Mouse (Mus musculus) cerebellum, adult 2 months (tissue): ENCODE data around the gene Pigp. TPM values are rescaled to one million over a fixed set of nuclear protein-coding genes. Genes with fewer than 3 reads are reported as not detected.

ENCODE experiments used
- DNase-seq, 2 experiments: peaks; one replicate each; pipeline ENCODE4 v3.0.0; 2021
- H3K27ac ChIP-seq: fragments of 200-500 bp; 2 replicates; pipeline ENCODE4 v1.5.1; 2012; ENCODE audit warnings: low read length, control low read depth, inconsistent platforms; ENCODE audit not compliant: insufficient read depth
- H3K27me3 ChIP-seq: fragments of 200-500 bp; 2 replicates; pipeline ENCODE4 v1.6.1; 2012; ENCODE audit warnings: inconsistent platforms, mild to moderate bottlenecking, low read length, moderate library complexity; ENCODE audit not compliant: control insufficient read depth, insufficient read depth
- H3K4me1 ChIP-seq: fragments of 200-500 bp; 2 replicates; pipeline ENCODE4 v1.6.1; 2011; ENCODE audit warnings: low read length; ENCODE audit not compliant: control insufficient read depth, insufficient read depth
- H3K4me3 ChIP-seq: fragments of 200-500 bp; replicated peaks from 2 replicates; pipeline ENCODE3; 2011; ENCODE audit warnings: mild to moderate bottlenecking, low read depth, low read length, control low read depth; ENCODE audit not compliant: insufficient read depth
- CTCF ChIP-seq: fragments of 200-500 bp; IDR thresholded peaks from 2 replicates; pipeline ENCODE4 v1.5.1; 2011; ENCODE audit warnings: low read depth, mild to moderate bottlenecking, control low read depth, low read length, moderate library complexity, borderline replicate concordance; ENCODE audit not compliant: insufficient read depth
- POLR2A ChIP-seq: fragments of 200-500 bp; IDR thresholded peaks from 2 replicates; pipeline ENCODE4 v1.6.1; 2011; ENCODE audit warnings: low read length, control low read depth, borderline replicate concordance; ENCODE audit not compliant: insufficient read depth
- WGBS: fragments of 180-500 bp; shearing (Covaris S2); methylation state at CpG from one replicate; pipeline ENCODE4 v1.1.7; 2018; 5-methylcytosine and 5-hydroxymethylcytosine counted together
- polyA plus RNA-seq: library from polyadenylated mRNA; depleted of rRNA; stranded (reverse); fragments of >200 nt; gene quantifications from 2 replicates; pipeline ENCODE4 v1.2.3, GENCODE M21; 2012

The Pigp gene
- polyA plus RNA-seq, 1 experiment: 73.6 TPM

DNA sequence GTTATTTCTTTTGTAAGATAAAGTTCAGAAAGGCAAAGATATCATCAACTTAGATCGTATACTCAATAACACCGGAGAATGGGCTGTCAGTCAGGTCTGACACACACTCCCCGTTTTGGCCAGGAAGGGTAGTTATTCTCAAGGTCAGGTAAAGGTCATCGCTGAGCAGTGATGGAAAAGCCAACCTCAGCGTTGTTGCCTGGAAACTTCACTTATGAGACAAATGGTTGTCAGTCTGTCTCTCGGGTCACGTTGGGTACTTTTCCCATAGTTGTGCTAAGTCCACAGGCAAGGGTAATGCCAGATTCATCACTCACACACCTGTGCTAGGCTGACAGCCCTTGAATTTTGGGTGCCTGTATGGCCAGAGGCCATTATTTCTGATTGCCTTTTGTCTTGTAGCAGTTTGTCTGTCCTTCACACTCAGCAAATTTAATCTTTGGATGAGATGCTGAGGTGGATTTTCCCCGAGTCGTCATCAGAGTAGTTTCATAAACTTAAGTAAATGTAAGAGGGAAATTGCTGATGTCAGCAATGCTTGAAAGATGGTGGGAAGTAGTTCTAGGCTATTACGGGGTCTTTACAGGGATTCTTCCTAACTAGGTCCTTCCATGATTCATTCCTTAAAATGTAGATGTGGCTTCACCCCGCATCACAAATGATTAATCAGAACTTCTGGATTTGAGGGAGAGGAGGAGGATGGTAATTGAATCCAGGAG is 14.7 kb downstream of the Pigp start:
- TF ChIP-seq CTCF (no peak), POLR2A (no peak)
- DNase-seq: no peak
- no peaks in the 10 kb centered on the region for H3K27me3 ChIP-seq

DNA sequence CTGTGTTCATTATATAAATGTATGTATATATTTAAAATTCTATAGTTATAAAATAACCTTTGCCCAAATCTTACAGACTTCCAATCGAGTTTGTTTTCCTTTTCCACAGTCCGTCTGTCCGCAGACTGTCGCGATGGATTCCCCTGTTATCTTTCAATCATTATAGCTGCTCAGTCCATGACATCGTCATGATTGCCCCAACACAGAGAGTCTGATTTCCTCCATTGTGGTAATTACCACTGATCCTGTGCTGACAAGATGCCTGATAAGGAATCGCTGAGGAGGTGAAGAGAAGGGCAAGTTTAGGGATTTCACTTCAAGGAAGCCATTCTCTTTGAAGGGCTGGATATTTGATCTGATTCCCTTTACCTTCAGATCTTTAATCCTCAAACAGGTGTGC is 15.6 kb downstream of the Pigp start:
- Histone ChIP-seq H3K27me3 (no peaks in the 10 kb centered on the region), H3K4me1 (no peaks in the 10 kb centered on the region), H3K4me3 (no peak overlapping the region), H3K27ac (no peak overlapping the region)
- TF ChIP-seq POLR2A (no peak), CTCF (no peak)
- WGBS: 82% methylated on average over 7 of the region's 7 CpGs
- DNase-seq: no peak

More for the DNA sequence above, 14.7 kb downstream of the Pigp start:
- Histone ChIP-seq H3K27ac (no peak overlapping the region), H3K4me3 (no peak overlapping the region), H3K4me1 (peaks cover 2% of the 10 kb centered on the region; the same call in 1 of the 2 replicates)
- 85% methylated on average over 11 of the region's 11 CpGs for WGBS

DNA sequence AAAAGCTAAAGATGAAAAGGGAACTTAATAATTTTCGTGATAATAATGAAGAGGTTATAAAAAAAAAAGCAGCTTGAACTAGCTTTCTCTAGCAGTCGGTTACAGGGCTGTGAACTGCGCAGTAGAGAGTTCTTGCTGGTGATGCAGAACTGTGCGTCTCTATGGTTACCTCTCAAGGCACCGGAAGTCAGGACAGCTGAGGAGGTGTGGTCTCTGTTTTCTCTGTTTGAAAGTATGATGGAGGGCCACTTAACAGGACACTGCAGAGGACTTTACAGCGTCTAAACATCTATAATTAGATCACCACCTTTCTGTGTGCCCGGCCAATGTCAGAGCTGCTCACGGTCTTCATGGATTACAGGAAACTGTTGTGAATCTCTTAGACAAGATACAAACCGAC is 17.2 kb downstream of the Pigp start:
- H3K27me3 ChIP-seq: no peaks in the 10 kb centered on the region
- no peak for TF ChIP-seq CTCF
- no peak for TF ChIP-seq POLR2A
- 62% methylated on average over 9 of the region's 9 CpGs for WGBS
- H3K27ac ChIP-seq: no peak overlapping the region
- no peak overlapping the region for H3K4me3 ChIP-seq
- no peaks in the 10 kb centered on the region for H3K4me1 ChIP-seq
- no peak for DNase-seq

GRCm38 (mm10) chr16:94350287-94350677 is 21.4 kb downstream of the Pigp start:
- H3K27me3 ChIP-seq: no peaks in the 10 kb centered on the region
- H3K4me1 ChIP-seq: no peaks in the 10 kb centered on the region
- TF ChIP-seq CTCF (no peak), POLR2A (no peak)
- H3K4me3 ChIP-seq: no peak overlapping the region
- WGBS: 51% methylated on average over 10 of the region's 10 CpGs
- no peak for DNase-seq
- H3K27ac ChIP-seq: no peak overlapping the region

GRCm38 (mm10) chr16:94349588-94350286 is 21.9 kb downstream of the Pigp start:
- Histone ChIP-seq H3K4me1 (no peaks in the 10 kb centered on the region), H3K27ac (no peak overlapping the region), H3K4me3 (no peak overlapping the region), H3K27me3 (no peaks in the 10 kb centered on the region)
- 32% methylated on average over 11 of the region's 11 CpGs for WGBS
- no peak for DNase-seq
- TF ChIP-seq POLR2A: no peak
- TF ChIP-seq CTCF: no peak

DNA sequence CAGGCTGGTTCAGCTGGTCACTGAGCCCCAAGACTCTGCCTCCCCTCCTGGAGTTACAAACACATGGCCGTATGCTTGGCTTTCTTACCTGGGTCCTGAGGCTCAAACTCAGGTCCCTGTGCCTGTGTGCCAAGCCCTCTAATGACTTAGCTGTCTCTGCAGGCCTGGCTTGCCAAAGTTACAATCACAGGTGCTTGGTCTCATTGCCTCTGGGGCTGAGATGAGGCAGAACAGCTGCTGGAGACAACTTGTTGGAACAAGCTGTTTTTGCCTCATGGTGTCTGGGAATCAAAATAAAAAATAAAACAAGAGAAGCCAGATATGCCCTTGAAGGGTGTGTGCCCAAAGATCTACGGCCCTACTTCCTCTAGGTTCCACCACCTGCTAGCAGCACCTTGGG is 22.9 kb downstream of the Pigp start:
- Histone ChIP-seq H3K27ac (no peak overlapping the region), H3K4me1 (no peaks in the 10 kb centered on the region), H3K27me3 (no peaks in the 10 kb centered on the region), H3K4me3 (no peak overlapping the region)
- DNase-seq: no peak
- no peak for TF ChIP-seq POLR2A
- no peak for TF ChIP-seq CTCF
- 91% methylated on average over 2 of the region's 2 CpGs for WGBS

GRCm38 (mm10) chr16:94347080-94347731 is 24.4 kb downstream of the Pigp start:
- DNase-seq: no peak
- no peak overlapping the region for H3K4me3 ChIP-seq
- H3K4me1 ChIP-seq: no peaks in the 10 kb centered on the region
- H3K27me3 ChIP-seq: no peaks in the 10 kb centered on the region
- TF ChIP-seq CTCF (no peak), POLR2A (no peak)
- WGBS: 73% methylated on average over 7 of the region's 7 CpGs
- H3K27ac ChIP-seq: no peak overlapping the region
